In the genomic region with DNA sequence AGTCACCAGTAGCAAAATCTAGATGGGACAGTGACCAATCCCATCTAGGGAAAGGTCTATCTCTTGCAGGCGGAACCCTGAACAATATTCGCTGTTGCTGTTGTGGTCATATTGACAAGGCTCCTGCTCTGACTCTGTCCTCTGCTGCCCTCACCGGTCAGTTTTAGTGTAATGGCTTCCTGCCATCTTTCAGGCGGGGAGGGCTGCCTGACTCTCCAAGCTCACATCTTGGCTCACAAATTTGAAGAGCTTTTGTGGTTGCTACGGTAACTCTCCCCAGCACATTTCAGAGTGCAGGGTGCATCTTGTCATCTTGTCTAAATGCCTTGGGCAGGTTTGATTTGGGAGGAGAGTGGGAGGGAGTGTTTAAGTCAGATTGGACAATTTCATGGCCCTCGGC, we compare ENCODE assay signal across 17 mouse cellular contexts.
DNase-seq lines count a peak whose midpoint lies in the region; ATAC-seq and TF ChIP-seq lines count a peak whose summit lies in the region.
"Had no signal": no experiment of that assay in that cellular context is flagged by ENCODE, and none has a peak within 500 bp of the region (broad histone marks: within the 10 kb centered on the region; RNA-seq: fewer than 3 reads in every experiment).

No protein-coding gene starts in this region.

- H3K27ac ChIP-seq in forebrain, postnatal 0 days (ENCODE audit: low read depth, low read length) = no peak overlapping the region
- H3K27ac ChIP-seq in forebrain, embryonic 16.5 days (ENCODE audit: low read length) = no peak overlapping the region
- H3K27ac ChIP-seq in midbrain, postnatal 0 days (ENCODE audit: low read depth, low read length) = no peak overlapping the region
- H3K27ac ChIP-seq: embryonic facial prominence, embryonic 15.5 days; forebrain, embryonic 13.5 days; macrophage had no signal

- H3K9me3 ChIP-seq in forebrain, postnatal 0 days (ENCODE audit: low read length) = no peaks in the 10 kb centered on the region
- H3K9me3 ChIP-seq in forebrain, embryonic 16.5 days (ENCODE audit: control insufficient read depth, low read length) = no peaks in the 10 kb centered on the region
- H3K9me3 ChIP-seq in midbrain, postnatal 0 days (ENCODE audit: low read length) = no peaks in the 10 kb centered on the region
- H3K9me3 ChIP-seq: embryonic facial prominence, embryonic 15.5 days; forebrain, embryonic 13.5 days had no signal

- H3K9ac ChIP-seq in forebrain, postnatal 0 days = no peak overlapping the region
- H3K9ac ChIP-seq in forebrain, embryonic 16.5 days (replicated peaks; ENCODE audit: low read depth, low read length) = no peak overlapping the region
- no peak overlapping the region for H3K9ac ChIP-seq in midbrain, postnatal 0 days (replicated peaks; ENCODE audit: low read length, poor library complexity, severe bottlenecking)
- H3K9ac ChIP-seq: embryonic facial prominence, embryonic 15.5 days; forebrain, embryonic 13.5 days had no signal

- H3K36me3 ChIP-seq in forebrain, postnatal 0 days (ENCODE audit: insufficient read depth) = no peaks in the 10 kb centered on the region
- H3K36me3 ChIP-seq in forebrain, embryonic 16.5 days (ENCODE audit: control insufficient read depth, insufficient read depth) = no peaks in the 10 kb centered on the region
- no peaks in the 10 kb centered on the region for H3K36me3 ChIP-seq in midbrain, postnatal 0 days (ENCODE audit: insufficient read depth, low read length)
- H3K36me3 ChIP-seq: embryonic facial prominence, embryonic 15.5 days had no signal

- no peak overlapping the region for H3K4me2 ChIP-seq in forebrain, postnatal 0 days (ENCODE audit: low read depth)
- no peak overlapping the region for H3K4me2 ChIP-seq in forebrain, embryonic 16.5 days (ENCODE audit: low read length)
- H3K4me2 ChIP-seq in midbrain, postnatal 0 days (ENCODE audit: low read depth, low read length, poor library complexity, severe bottlenecking) = no peak overlapping the region
- H3K4me2 ChIP-seq: embryonic facial prominence, embryonic 15.5 days; forebrain, embryonic 13.5 days had no signal

- no peaks in the 10 kb centered on the region for H3K27me3 ChIP-seq in forebrain, postnatal 0 days (ENCODE audit: insufficient read depth, low read length)
- H3K27me3 ChIP-seq in forebrain, embryonic 16.5 days (replicated peaks; ENCODE audit: control insufficient read depth, insufficient read depth, low read length) = no peaks in the 10 kb centered on the region
- H3K27me3 ChIP-seq in midbrain, postnatal 0 days (ENCODE audit: insufficient read depth, low read length) = no peaks in the 10 kb centered on the region
- H3K27me3 ChIP-seq: embryonic facial prominence, embryonic 15.5 days; forebrain, embryonic 13.5 days; Patski had no signal

- WGBS in forebrain, postnatal 0 days = 67% methylated on average over 6 of the region's 6 CpGs
- WGBS in forebrain, embryonic 16.5 days = 78% methylated on average over 6 of the region's 6 CpGs
- WGBS in midbrain, postnatal 0 days = 61% methylated on average over 6 of the region's 6 CpGs

- H3K4me1 ChIP-seq in forebrain, postnatal 0 days (ENCODE audit: insufficient read depth) = peaks cover 6% of the 10 kb centered on the region; the same call in 1 of the 2 replicates
- 0 out of 2 replicates have a peak, but pooled peaks cover 3% of the 10 kb centered on the region for H3K4me1 ChIP-seq in forebrain, embryonic 16.5 days (replicated peaks; ENCODE audit: control insufficient read depth, insufficient read depth, low read length)
- H3K4me1 ChIP-seq in midbrain, postnatal 0 days (ENCODE audit: insufficient read depth, low read length) = peaks cover 3% of the 10 kb centered on the region; the same call in 1 of the 2 replicates
- H3K4me1 ChIP-seq: embryonic facial prominence, embryonic 15.5 days; forebrain, embryonic 13.5 days had no signal

- ATAC-seq in forebrain, postnatal 0 days = peak; percentile 79
- no peak for ATAC-seq in forebrain, embryonic 16.5 days
- peak; percentile 27; the same call in 1 of the 2 replicates for ATAC-seq in midbrain, postnatal 0 days (ENCODE audit: low FRiP score)
- ATAC-seq: forebrain, embryonic 13.5 days; Patski had no signal

- H3K4me3 ChIP-seq in forebrain, postnatal 0 days (ENCODE audit: low read depth, low read length) = no peak overlapping the region
- H3K4me3 ChIP-seq in forebrain, embryonic 16.5 days (replicated peaks; ENCODE audit: low read length) = no peak overlapping the region
- no peak overlapping the region for H3K4me3 ChIP-seq in midbrain, postnatal 0 days (ENCODE audit: low read depth, low read length)
- H3K4me3 ChIP-seq: embryonic facial prominence, embryonic 15.5 days; forebrain, embryonic 13.5 days had no signal

- intact Hi-C loops in left cerebral cortex, postnatal 14 days (cut with DNase I) = no loop called here

- DNase-seq in forebrain, postnatal 0 days = peak; percentile 45
- DNase-seq in left cerebral cortex, postnatal 14 days (ENCODE audit: low spot score in 2 of 2) = peak; percentile 25 to 65
- DNase-seq in left cerebral cortex, adult 11 months (ENCODE audit: low spot score) = no peak
- peak; percentile 26 for DNase-seq in brain, embryonic 18.5 days (ENCODE audit: low read depth, low spot score)
- DNase-seq in midbrain, postnatal 0 days (ENCODE audit: low spot score) = peak; percentile 62
- DNase-seq in heart, adult 9 months (ENCODE audit: low spot score in 2 of 2) = no peak
- no peak for DNase-seq in MN1 (ENCODE audit: low spot score)
- DNase-seq: cerebellum, adult 18-20 months; gastrocnemius, postnatal 36 days; kidney, adult 2 months; liver; lung, adult 2 months had no signal

- TF ChIP-seq CTCF in forebrain, postnatal 0 days (IDR thresholded peaks at IDR 0.05; ENCODE audit: low read depth) = no peak
- TF ChIP-seq CTCF in midbrain, postnatal 0 days (IDR thresholded peaks at IDR 0.05) = peak; percentile 51

Comparison
In these comparisons a context has a peak if more than half of its experiments do, and no peak if none do; other contexts are left out.
1. DNase-seq: peak in forebrain, postnatal 0 days (single experiment), left cerebral cortex, postnatal 14 days (2 of 2), brain, embryonic 18.5 days (single experiment) and midbrain, postnatal 0 days (single experiment); none in left cerebral cortex, adult 11 months (single experiment), heart, adult 9 months (0 of 2) and MN1 (single experiment).